Mouse (Mus musculus): Measurements from ENCODE around the gene Mdh2. TPM values are rescaled to one million over a fixed set of nuclear protein-coding genes. Genes with fewer than 3 reads are reported as not detected.
A peak's percentile ranks its signal among the peaks of the same experiment; 100 is the strongest.

Gene Mdh2
- total RNA-seq, 2 experiments from 2014 or later, result 433 to 459 TPM

- DNase-seq (ENCODE audit: low spot score in 2 of 2), result no peak
Observed at GRCm38 (mm10) chr5:135772519-135772918, 5.8 kb upstream of the Mdh2 start.

- DNase-seq (ENCODE audit: low spot score in 2 of 2), result no peak
Observed at GRCm38 (mm10) chr5:135776546-135776945, 1.7 kb upstream of the Mdh2 start.

- DNase-seq (ENCODE audit: low spot score in 2 of 2), result peak in 1 of 2 experiments; percentile 13
Observed at GRCm38 (mm10) chr5:135777796-135778470, 347 bp upstream of the Mdh2 start, which contains the start of gene Styxl1. TSS of gene Styxl1 (minus strand) at chr5:135778385.

DNA sequence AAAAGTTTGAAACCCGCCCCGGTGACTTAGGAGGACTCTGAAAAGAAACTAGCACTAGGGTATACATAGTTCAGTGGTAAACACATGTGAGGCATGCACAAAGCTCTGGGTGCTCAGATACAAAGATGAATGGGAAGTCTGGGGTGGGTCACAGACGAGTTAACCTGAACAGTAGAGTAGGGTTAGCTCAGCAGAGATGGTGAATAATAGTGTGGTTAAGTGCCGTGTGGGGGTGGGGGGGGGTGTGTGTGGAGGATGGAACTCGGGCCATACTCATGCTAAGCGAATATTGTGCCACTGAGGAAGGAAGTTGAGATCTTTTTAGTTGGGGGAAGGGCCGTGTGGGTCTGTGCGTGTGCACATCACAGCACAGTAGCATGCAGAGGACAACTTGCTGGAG lies 2.1 kb downstream of the Mdh2 start:
- no peak for DNase-seq (ENCODE audit: low spot score in 2 of 2)

DNA sequence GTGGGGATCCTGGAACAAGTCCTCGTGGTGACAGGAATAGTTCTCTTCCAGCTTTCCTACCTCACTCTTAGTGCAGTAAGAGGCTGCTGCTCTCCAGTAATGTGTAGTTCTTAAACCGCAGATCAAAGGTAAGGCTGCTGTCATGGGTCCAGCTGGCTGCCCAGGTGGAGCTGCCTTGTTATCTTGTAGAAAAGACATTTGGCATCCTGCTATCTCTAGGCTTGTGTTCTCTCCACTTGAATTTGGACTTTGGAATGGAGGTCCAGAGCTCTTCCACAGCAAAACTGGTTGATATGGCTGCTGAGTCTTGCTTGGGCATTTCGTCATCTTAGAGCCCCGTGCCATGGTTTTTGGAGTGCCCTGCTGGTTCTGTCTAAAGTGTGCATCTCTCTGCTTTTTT lies 4.6 kb downstream of the Mdh2 start:
- DNase-seq (ENCODE audit: low spot score in 2 of 2), result no peak

- peak; percentile 78 to 84 for DNase-seq (ENCODE audit: low spot score in 2 of 2)
Observed at GRCm38 (mm10) chr5:135793996-135794858, 15.9 kb downstream of the Mdh2 start.

GRCm38 (mm10) chr5:135794859-135795181 lies 16.5 kb downstream of the Mdh2 start:
- DNase-seq (ENCODE audit: low spot score in 2 of 2), result no peak

GRCm38 (mm10) chr5:135799746-135800145 lies 21.5 kb downstream of the Mdh2 start:
- no peak for DNase-seq (ENCODE audit: low spot score in 2 of 2)

DNA sequence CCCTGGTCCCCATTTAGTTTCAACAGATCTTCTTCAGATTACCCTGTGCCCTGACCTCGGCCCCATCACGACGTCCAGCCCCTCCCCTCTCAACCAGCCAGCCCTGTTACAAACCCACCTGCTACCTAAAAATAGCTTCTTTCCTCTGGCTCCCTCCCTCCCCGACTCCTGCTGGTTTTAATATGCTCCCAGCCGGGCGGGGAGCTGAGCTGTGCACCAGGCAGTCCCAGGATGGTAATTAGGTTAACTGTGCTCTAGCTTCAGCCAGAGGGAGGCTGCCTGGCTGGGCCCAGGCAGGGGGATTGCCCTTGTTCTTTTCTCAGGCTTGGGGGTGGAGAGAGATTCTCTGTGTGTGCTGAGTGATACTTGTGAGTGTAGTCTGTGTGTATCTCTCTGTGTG lies 22.6 kb downstream of the Mdh2 start:
- DNase-seq (ENCODE audit: low spot score in 2 of 2), result no peak

- DNase-seq (ENCODE audit: low spot score in 2 of 2), result no peak
Observed at GRCm38 (mm10) chr5:135802641-135803040, 24.4 kb downstream of the Mdh2 start.

DNA sequence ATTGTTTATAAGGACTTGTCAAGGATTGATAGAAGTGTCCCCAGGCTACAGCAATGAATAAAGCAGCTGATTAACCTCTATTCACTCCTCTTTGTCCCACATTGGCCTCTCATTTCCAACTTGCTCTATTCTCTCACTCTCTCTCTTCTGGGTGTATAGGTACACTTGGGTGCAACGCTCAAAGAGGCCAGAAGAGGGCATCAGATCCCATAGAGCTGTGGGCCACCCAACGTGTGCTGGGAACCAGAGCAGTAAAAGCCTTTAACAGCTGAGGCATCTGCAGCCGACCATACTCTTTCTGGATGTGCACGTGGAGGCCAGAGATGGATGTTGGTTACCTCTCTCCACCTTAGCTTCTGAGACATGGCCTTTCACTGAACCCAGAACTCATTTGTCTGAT lies 24.9 kb downstream of the Mdh2 start:
- DNase-seq (ENCODE audit: low spot score in 2 of 2), result no peak

- DNase-seq (ENCODE audit: low spot score in 2 of 2), result no peak
Observed at GRCm38 (mm10) chr5:135803676-135804075, 25.4 kb downstream of the Mdh2 start.

GRCm38 (mm10) chr5:135804735-135805134 lies 26.5 kb downstream of the Mdh2 start:
- DNase-seq (ENCODE audit: low spot score in 2 of 2), result no peak

GRCm38 (mm10) chr5:135806555-135807262 lies 28.4 kb downstream of the Mdh2 start, which contains the start of gene Srrm3:
TSS of gene Srrm3 (plus strand) at chr5:135806890.
- DNase-seq (ENCODE audit: low spot score in 2 of 2), result peak; percentile 84 to 87

- no peak for DNase-seq (ENCODE audit: low spot score in 2 of 2)
Observed at GRCm38 (mm10) chr5:135807263-135807637, 29.0 kb downstream of the Mdh2 start.

GRCm38 (mm10) chr5:135812991-135813390 lies 34.7 kb downstream of the Mdh2 start:
- DNase-seq (ENCODE audit: low spot score in 2 of 2), result no peak

DNA sequence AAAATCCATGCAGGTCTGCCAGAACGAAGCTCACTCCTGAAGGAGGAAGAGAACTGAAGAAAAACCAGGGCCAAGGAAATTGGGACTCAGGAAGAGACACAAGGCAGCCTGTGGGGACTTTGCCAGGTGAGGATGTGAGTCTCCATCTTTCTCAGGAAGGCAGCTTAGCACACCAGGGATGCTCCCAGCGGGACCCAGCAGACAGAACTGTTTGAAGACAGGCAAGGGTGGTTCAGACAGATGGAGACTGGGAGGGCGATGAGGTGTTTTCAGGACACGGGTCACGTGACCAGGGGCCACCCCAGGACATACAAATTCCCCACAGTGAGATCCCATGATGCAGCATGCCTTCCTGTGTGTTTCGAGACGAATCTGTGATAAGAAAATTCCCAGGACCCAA lies 40.2 kb downstream of the Mdh2 start:
- DNase-seq (ENCODE audit: low spot score in 2 of 2), result no peak

DNA sequence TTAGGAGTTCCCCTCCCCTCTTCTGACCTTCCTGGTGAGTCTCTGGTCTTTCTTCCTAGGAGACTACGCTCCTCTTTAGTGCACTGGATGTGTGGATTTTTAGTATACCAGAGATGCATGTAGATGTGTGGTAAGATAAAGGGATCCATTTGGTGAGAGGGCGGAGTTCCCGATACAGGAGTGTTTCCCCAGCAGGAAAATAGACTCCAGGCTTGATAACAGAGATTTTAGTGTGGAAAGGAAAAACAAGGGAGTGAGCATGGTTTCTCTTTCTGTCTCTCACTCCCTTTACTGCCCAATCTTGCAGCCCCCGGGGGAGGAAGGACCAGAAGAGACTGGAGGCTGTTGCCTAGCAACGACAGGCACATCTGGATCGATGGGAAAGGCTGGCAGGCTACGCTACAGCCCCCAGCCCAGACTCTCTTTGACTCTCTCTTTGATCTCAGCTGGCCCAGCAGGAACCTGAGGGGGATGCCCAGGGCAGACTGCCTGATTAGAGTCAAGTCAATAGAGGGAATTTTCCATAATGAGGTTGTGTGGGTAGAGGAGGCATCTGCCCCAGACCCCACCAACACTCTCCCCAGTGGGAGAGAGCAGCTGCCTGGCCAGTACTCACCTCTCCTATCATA lies 44.1 kb downstream of the Mdh2 start:
- no peak for DNase-seq (ENCODE audit: low spot score in 2 of 2)

GRCm38 (mm10) chr5:135824517-135824916 lies 46.2 kb downstream of the Mdh2 start:
- no peak for DNase-seq (ENCODE audit: low spot score in 2 of 2)

DNA sequence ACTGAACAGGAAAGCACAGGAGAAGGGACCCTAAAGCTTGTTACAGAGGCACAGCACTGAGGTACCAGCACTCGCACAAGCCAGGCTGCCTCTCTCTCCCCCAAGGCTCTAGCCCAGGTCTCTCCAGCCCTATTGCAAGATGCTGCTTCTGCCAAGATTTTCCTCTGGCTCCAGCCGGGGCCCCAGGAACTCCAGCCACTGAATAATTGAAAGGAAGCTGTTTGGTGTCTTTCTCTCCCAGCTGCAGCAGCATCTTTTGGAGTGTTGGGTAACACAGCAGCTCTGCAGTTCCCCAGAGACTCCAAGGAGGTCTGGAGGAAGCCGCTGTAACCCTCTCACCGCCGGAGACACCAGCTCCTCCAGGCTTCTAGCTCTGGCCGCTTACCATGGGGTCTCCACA lies 47.9 kb downstream of the Mdh2 start:
- DNase-seq (ENCODE audit: low spot score in 2 of 2), result no peak

GRCm38 (mm10) chr5:135829381-135829780 lies 51.1 kb downstream of the Mdh2 start:
- no peak for DNase-seq (ENCODE audit: low spot score in 2 of 2)

All from adrenal gland, postnatal 4 days (tissue).